Mouse (Mus musculus): ENCODE data around the gene Gal3st2.
"Not testable (repeated sequence)": the region's sequence is repeated elsewhere in the genome, so short reads cannot be mapped to it uniquely, and the experiment has no call there.

- not testable (repeated sequence) for TF ChIP-seq CTCF, POLR2A (IDR thresholded peaks at IDR 0.05; ENCODE audit: insufficient read depth, low read depth, low read length)
These were observed 22.5 kb upstream of the Gal3st2 start for GRCm38 (mm10) chr1:93838569-93838968.
